Mouse (Mus musculus) C2C12 (cell line): ENCODE measurements around the gene Dck. TPM values are rescaled to one million over a fixed set of nuclear protein-coding genes. Genes with fewer than 3 reads are reported as not detected.
"Not testable (repeated sequence)": the region's sequence is repeated elsewhere in the genome, so short reads cannot be mapped to it uniquely, and the experiment has no call there.

Experiments used
- H3K27me3 ChIP-seq: one replicate; pipeline ENCODE4 v1.6.1; 2011; ENCODE audit not compliant: control insufficient read depth, insufficient read depth, insufficient read length
- H3K36me3 ChIP-seq: one replicate; pipeline ENCODE4 v1.6.1; 2011; ENCODE audit not compliant: control insufficient read depth, insufficient read depth
- H3K4me3 ChIP-seq: one replicate; pipeline ENCODE4 v1.5.1; 2011; ENCODE audit warnings: mild to moderate bottlenecking, control low read depth; ENCODE audit not compliant: poor library complexity, insufficient read depth, severe bottlenecking
- H3K79me2 ChIP-seq: one replicate; pipeline ENCODE4 v1.6.1; 2011; ENCODE audit not compliant: control insufficient read depth, insufficient read depth
- H3K79me3 ChIP-seq: one replicate; pipeline ENCODE4 v1.6.1; 2011; ENCODE audit warnings: low read depth, control low read depth
- H3ac ChIP-seq: one replicate; pipeline ENCODE3; 2011; ENCODE audit warnings: low read depth; ENCODE audit not compliant: control insufficient read depth, insufficient read length
- CEBPB ChIP-seq: IDR thresholded peaks from one replicate; pipeline ENCODE4 v1.6.1; 2011; ENCODE audit warnings: low read depth, mild to moderate bottlenecking, control low read depth, moderate library complexity
- CTCF ChIP-seq: IDR thresholded peaks from one replicate; pipeline ENCODE4 v1.5.1; 2011; ENCODE audit not compliant: control insufficient read depth, insufficient read depth, insufficient read length
- FOSL1 ChIP-seq: IDR thresholded peaks from one replicate; pipeline ENCODE4 v1.8.0; 2011; ENCODE audit warnings: mild to moderate bottlenecking, low read length; ENCODE audit not compliant: poor library complexity, insufficient read depth, severe bottlenecking
- MAX ChIP-seq: IDR thresholded peaks from one replicate; pipeline ENCODE4 v1.6.1; 2011; ENCODE audit warnings: mild to moderate bottlenecking, control low read depth
- MYOD1 ChIP-seq: IDR thresholded peaks from one replicate; pipeline ENCODE4 v1.6.1; 2011; ENCODE audit warnings: low read depth; ENCODE audit not compliant: control insufficient read depth, insufficient read length
- MYOG ChIP-seq: IDR thresholded peaks from one replicate; pipeline ENCODE4 v1.6.1; 2011; ENCODE audit not compliant: control insufficient read depth, insufficient read length; ENCODE audit errors: extremely low read depth
- USF1 ChIP-seq: IDR thresholded peaks from one replicate; pipeline ENCODE4 v1.6.1; 2011; ENCODE audit warnings: low read depth, mild to moderate bottlenecking, control low read depth, moderate library complexity
- polyA plus RNA-seq: library from polyadenylated mRNA; unstranded; fragments of >200 nt; fragmentation: generic; extraction: Trizol; gene quantifications from one replicate; pipeline ENCODE4 v1.2.1, GENCODE M21; 2012; ENCODE audit warnings: missing spikeins

The Dck gene
- polyA plus RNA-seq, 1 experiment = 14.1 TPM

GRCm38 (mm10) chr5:88722213-88722600, 42.6 kb upstream of the Dck start:
- no peak for TF ChIP-seq MYOD1
- no peak for TF ChIP-seq USF1
- no peak for TF ChIP-seq FOSL1
- no peak for TF ChIP-seq MAX
- TF ChIP-seq MYOG = no peak

GRCm38 (mm10) chr5:88724030-88724429, 40.8 kb upstream of the Dck start:
- no peak overlapping the region for H3ac ChIP-seq
- peaks cover 84% of the 10 kb centered on the region for H3K79me2 ChIP-seq
- H3K36me3 ChIP-seq = peaks cover 5% of the 10 kb centered on the region
- no peak overlapping the region for H3K4me3 ChIP-seq
- peaks cover 68% of the 10 kb centered on the region for H3K79me3 ChIP-seq
- TF ChIP-seq FOSL1 (no peak), USF1 (no peak), MYOG (no peak), CTCF (no peak), MYOD1 (no peak), MAX (no peak), CEBPB (no peak)
- no peaks in the 10 kb centered on the region for H3K27me3 ChIP-seq

More at GRCm38 (mm10) chr5:88722213-88722600, 42.6 kb upstream of the Dck start:
- H3K27me3 ChIP-seq = no peaks in the 10 kb centered on the region
- H3ac ChIP-seq = peak overlapping the region; percentile 99
- peaks cover 65% of the 10 kb centered on the region for H3K79me2 ChIP-seq
- peaks cover 3% of the 10 kb centered on the region for H3K36me3 ChIP-seq
- peaks cover 49% of the 10 kb centered on the region for H3K79me3 ChIP-seq
- H3K4me3 ChIP-seq = peak overlapping the region; percentile 86

- TF ChIP-seq FOSL1 (no peak), MAX (no peak), CTCF (no peak)
- peaks cover 10% of the 10 kb centered on the region for H3K36me3 ChIP-seq
- H3K79me2 ChIP-seq = peaks cover 100% of the 10 kb centered on the region
- no peak overlapping the region for H3ac ChIP-seq
- no peak overlapping the region for H3K4me3 ChIP-seq
- peaks cover 74% of the 10 kb centered on the region for H3K79me3 ChIP-seq
- H3K27me3 ChIP-seq = no peaks in the 10 kb centered on the region
Measured at GRCm38 (mm10) chr5:88727593-88728144, 37.1 kb upstream of the Dck start.

GRCm38 (mm10) chr5:88734786-88735185, 30.0 kb upstream of the Dck start:
- no peak overlapping the region for H3K4me3 ChIP-seq
- no peak overlapping the region for H3ac ChIP-seq
- H3K36me3 ChIP-seq = peaks cover 9% of the 10 kb centered on the region
- peaks cover 99% of the 10 kb centered on the region for H3K79me2 ChIP-seq
- H3K79me3 ChIP-seq = peaks cover 77% of the 10 kb centered on the region
- no peaks in the 10 kb centered on the region for H3K27me3 ChIP-seq
- TF ChIP-seq MYOD1 = no peak
- TF ChIP-seq CEBPB = no peak
- TF ChIP-seq CTCF = no peak

- H3ac ChIP-seq, H3K4me3 ChIP-seq, H3K27me3 ChIP-seq: not testable (repeated sequence)
- Histone ChIP-seq H3K79me3 (peaks cover 63% of the 10 kb centered on the region), H3K79me2 (peaks cover 87% of the 10 kb centered on the region), H3K36me3 (peaks cover 16% of the 10 kb centered on the region)
Measured at GRCm38 (mm10) chr5:88741065-88741464, 23.7 kb upstream of the Dck start.

GRCm38 (mm10) chr5:88747774-88748173, 17.0 kb upstream of the Dck start:
- H3K79me2 ChIP-seq = peaks cover 33% of the 10 kb centered on the region
- TF ChIP-seq CTCF (no peak), FOSL1 (peak; percentile 23)
- H3K79me3 ChIP-seq = peaks cover 6% of the 10 kb centered on the region
- no peaks in the 10 kb centered on the region for H3K27me3 ChIP-seq
- H3K4me3 ChIP-seq = no peak overlapping the region
- H3ac ChIP-seq = no peak overlapping the region
- H3K36me3 ChIP-seq = peaks cover 23% of the 10 kb centered on the region

GRCm38 (mm10) chr5:88753199-88753598, 11.6 kb upstream of the Dck start:
- Histone ChIP-seq H3K27me3 (no peaks in the 10 kb centered on the region), H3K36me3 (peaks cover 44% of the 10 kb centered on the region), H3K79me3 (no peaks in the 10 kb centered on the region), H3K4me3 (no peak overlapping the region), H3ac (no peak overlapping the region), H3K79me2 (peaks cover 7% of the 10 kb centered on the region)
- no peak for TF ChIP-seq USF1
- TF ChIP-seq CTCF = no peak
- TF ChIP-seq MAX = no peak
- no peak for TF ChIP-seq CEBPB
- TF ChIP-seq FOSL1 = no peak
